Mouse (Mus musculus) kidney, adult 18-20 months (tissue): ENCODE data around the gene Grid1.

Experiments
- DNase-seq: peaks from one replicate; pipeline ENCODE4 v3.0.0; 2021

Grid1 gene

GRCm38 (mm10) chr14:35027501-35028140 is 207.7 kb downstream of the Grid1 start:
- DNase-seq, result no peak

GRCm38 (mm10) chr14:35029626-35030025 is 209.7 kb downstream of the Grid1 start:
- no peak for DNase-seq

DNA sequence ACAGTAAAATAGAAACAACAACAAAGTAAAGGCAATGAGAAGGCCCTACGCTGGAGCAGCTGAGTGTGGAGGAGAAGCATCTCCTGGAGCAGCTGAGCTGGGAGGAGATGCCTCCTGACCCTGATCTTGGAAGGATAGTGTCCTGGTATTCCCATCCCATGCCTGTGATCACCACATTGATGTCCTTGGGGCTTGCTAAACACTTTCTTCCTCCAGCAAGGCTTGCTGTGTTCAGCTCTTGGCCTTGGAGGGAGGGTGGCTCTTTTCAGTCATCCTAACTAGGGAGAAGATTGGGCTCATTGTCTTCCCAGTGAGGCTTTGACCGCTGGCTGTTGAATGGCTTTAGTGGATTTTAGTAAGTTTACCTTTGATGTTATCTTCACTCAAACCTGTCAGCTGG is 210.4 kb downstream of the Grid1 start:
- DNase-seq, result no peak

DNA sequence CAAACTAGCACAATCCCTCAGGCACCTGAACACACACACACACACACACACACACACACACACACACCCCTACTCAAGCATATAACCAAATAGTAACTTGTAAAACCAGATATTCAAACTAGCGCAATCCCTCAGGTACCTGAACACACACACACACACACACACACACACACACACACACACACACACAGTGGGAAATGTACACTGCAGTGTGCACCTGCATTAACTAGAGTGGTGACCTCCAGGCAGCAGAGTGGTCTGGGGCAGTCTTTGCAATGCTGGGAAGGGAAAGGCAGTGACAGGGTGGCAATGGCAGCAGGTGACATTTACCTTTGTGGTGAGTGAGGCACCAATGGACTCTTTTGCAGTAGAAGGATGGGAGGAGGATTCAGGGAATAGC is 212.4 kb downstream of the Grid1 start:
- no peak for DNase-seq

DNA sequence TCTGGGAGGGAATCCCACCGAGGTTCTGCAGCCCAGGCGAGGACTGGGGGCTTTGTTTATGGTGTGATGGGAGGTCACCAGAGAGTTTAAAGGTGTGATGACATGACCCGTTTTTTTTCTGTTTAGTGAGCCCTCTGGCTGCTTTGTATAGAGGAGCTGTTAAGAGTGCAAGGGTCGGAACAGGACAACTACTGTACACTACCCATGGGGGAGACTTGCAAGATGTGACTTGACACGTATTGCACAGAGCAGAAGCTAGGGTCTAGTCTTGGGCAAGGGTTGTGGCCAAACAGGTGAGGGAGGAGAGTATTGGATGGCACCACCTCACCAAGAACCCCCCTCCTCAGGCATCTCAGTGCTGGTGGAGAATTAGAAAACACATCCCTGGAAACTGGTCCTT is 224.4 kb downstream of the Grid1 start:
- DNase-seq, result no peak

DNA sequence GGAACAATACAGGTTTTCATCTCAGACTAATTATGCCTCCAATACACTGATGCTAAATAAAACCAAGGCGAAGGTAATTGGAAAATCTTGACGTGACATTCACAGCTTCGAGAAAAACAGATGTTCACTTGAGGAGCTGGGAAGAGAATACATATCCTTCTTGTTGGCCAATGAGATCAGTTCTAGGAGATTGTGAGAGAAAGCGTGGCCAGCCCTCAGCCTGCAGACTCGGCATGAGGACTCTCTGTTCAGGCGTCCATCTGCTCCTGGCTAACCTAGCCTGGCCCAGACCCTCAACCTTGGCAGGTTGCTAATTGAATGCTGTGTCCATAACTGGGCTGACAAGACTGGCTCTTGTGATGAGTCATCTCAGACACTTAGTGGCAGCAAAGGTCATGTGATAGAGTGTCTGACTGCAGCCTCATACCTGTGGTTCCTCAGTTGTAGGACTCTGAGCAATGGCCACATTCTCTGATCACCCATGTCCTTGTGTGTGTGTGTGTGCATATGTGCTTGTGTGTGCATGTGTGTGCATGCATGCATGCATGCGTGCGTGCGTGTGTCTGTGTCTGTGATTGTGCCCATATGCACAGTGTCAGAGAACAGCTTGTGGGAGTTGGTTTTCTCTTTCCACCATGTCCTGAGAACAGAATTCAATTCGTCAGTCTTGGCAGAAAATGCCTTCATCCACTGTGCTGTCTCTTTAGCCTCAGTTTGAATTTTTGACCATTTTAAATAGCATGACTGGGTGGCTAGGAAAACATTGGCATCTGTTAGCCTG is 225.2 kb downstream of the Grid1 start:
- DNase-seq, result no peak

GRCm38 (mm10) chr14:35049231-35049630 is 229.3 kb downstream of the Grid1 start:
- DNase-seq, result no peak

GRCm38 (mm10) chr14:35054139-35054538 is 234.2 kb downstream of the Grid1 start:
- DNase-seq, result no peak

- no peak for DNase-seq
Observed at GRCm38 (mm10) chr14:35074636-35075035, 254.7 kb downstream of the Grid1 start.

DNA sequence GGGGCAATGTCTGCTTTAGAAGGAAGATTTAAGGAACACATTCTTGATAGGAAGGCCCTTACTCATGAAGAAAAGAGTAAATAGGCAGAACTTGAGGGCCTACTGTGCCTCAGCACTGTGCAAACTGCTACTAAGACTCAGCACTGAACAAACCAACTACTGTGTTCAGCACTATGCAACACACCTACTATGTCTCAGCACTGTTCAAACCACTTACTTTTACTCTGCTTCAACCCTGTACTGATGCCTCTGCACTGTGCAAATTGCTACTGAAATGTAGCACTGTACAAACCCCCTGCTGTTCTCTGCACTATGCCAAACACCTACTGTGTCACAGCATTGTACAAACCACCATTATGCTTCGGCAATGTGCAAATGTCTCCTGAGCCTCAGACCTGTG is 260.0 kb downstream of the Grid1 start:
- no peak for DNase-seq

DNA sequence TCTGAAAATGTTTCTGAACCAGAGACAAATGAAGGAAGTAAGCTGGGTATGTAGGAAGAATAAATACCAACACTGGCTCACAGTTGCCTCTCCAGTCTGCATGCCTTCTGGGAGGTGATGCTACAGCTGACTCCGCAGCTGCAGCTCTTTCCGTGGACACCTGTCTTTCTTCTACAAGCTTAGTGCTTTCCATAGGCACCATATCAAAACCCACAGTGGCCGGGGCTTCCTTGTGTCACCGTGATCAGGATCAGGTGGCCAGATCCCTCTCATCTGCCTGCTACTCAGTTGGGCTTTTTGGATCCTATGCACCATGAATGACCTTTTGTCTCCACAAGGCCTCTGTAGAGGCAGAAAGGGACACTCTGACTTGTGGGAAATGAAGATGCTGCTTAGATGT is 272.7 kb downstream of the Grid1 start:
- no peak for DNase-seq

GRCm38 (mm10) chr14:35093561-35094186 is 273.8 kb downstream of the Grid1 start:
- no peak for DNase-seq

- no peak for DNase-seq
Observed at GRCm38 (mm10) chr14:35095506-35096059, 275.7 kb downstream of the Grid1 start.

DNA sequence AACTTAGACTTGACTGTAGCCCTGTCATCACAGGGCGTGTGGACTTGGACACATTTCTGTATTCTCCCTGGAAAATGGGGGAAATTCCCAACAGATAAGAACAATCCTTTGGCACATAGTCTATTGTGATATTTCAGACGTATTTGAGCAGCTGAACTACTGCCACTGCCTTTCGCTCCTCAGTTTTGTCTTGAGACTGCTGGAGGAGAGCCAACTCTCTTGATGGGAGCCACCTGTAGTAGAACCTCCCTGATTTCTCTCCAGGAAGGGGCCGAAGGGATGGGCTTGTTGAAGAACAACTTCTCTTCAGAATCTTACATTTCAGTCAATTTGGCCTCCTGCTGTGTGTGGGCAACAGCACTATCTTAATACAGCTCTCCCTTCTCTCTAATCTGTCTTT is 276.2 kb downstream of the Grid1 start:
- DNase-seq, result no peak

DNA sequence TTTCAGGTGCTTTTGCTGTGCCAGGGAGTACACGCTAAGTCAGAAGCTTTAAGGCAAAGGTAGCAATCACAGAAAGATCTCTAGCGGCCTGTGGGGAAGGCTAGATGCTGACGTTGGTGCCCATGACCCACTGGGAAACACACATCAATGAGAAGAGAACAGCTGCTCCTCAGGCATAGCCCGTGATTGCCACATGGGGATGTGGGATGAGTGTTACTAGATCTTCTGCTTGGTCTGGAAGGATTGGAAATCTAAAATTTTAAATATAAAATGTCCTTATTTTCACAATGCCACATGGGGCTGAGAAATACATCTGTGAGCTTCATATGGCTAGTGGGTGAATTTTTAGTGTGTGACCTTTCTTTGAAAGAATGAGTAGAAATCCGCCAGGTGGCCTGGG is 277.3 kb downstream of the Grid1 start:
- DNase-seq, result no peak

GRCm38 (mm10) chr14:35103639-35104210 is 283.8 kb downstream of the Grid1 start:
- DNase-seq, result no peak

GRCm38 (mm10) chr14:35107596-35107995 is 287.7 kb downstream of the Grid1 start:
- DNase-seq, result no peak

DNA sequence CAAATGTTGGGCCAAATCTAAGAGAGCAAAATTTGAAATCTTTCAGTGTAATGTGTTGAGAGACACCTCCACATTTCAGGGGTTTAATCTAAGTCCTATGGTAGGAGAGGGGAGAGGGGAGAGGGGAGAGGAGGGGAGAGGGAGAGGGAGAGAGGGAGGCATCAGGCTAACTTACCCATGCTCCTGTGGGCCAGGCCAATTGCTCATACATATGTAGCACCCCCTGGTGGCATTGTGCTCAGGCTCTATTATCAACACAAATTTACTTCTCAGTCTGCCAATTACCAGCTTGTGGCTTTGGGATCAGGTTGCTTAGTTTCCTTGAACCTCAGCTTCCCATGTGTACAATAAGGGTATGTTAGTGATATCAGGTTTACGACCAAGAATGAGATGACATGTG is 291.0 kb downstream of the Grid1 start:
- peak; percentile 23 for DNase-seq

GRCm38 (mm10) chr14:35112327-35113275 is 292.7 kb downstream of the Grid1 start:
- no peak for DNase-seq

DNA sequence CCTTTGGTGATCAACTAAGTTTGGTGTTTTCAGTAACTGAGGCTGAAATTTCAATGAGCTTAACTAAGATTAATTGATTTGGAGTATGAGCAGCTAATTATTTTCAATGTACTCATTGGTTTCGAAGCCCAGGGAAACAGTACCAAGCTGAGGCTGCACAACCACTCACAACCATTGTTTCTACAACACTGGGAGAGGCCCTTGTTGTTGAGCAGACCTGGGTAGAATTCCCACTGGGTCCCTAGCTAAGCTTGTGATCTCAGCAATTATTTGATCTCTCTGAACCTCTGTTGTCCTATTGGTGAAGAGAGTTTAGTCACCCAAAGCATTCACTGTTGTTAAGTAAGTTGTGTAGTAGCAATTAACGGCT is 293.4 kb downstream of the Grid1 start:
- no peak for DNase-seq

GRCm38 (mm10) chr14:35115913-35116312 is 296.0 kb downstream of the Grid1 start:
- no peak for DNase-seq

DNA sequence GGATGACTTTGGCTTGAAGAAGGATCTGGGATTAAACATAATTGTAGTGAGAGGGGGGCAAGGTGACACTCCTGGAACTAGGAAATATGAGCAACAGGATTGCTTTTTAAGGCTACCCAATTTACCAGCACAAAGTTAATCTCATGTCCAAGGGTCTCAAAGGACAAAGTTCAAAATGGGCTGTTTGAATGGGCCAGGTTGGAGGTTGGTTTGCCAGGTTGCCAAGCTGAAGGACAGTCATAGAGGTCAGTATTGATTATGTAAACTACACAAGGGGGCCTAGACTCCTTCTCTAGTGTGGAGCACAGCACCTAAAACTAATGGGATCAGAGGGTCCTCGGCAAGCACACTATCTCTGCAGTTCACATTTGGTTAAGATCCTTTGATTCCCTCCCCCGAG is 300.2 kb downstream of the Grid1 start:
- no peak for DNase-seq
